Mouse (Mus musculus): ENCODE data around the gene Gbp4. TPM values are rescaled to one million over a fixed set of nuclear protein-coding genes. Genes with fewer than 3 reads are reported as not detected.

The Gbp4 gene
- total RNA-seq, 2 experiments from 2014 or later, result 0.41 to 0.85 TPM

Other genes starting within 250 kb of the Gbp4 start
- gene Abcg3, start 156.9 kb downstream of the Gbp4 start, total RNA-seq (2021), result under 1 TPM in 1 of 2 experiments, not detected in 1; 0.14 TPM
- gene Gbp9, start within 50 bp of the Gbp4 start, total RNA-seq (2021), result 1 to 10 TPM in 1 of 2 experiments, under 1 TPM in 1; 0.88 to 1.2 TPM
- gene Gbp8, start within 50 bp of the Gbp4 start, total RNA-seq (2021), result under 1 TPM; 0.18 to 0.21 TPM
- gene Gbp10, start 99.9 kb upstream of the Gbp4 start, total RNA-seq (2021), result not detected
- not detected for gene Gm43302, start 154.1 kb upstream of the Gbp4 start, total RNA-seq (2021)
- gene Gbp6, start 154.1 kb upstream of the Gbp4 start, total RNA-seq (2021), result 1 to 10 TPM in 1 of 2 experiments, under 1 TPM in 1; 0.43 to 1.1 TPM

Data from layer of hippocampus, postnatal 14 days (tissue).